Mouse (Mus musculus): ENCODE measurements around the gene Fig4. TPM values are rescaled to one million over a fixed set of nuclear protein-coding genes. Genes with fewer than 3 reads are reported as not detected.

The Fig4 gene
- polyA plus RNA-seq, 1 experiment: 13.7 TPM

DNA sequence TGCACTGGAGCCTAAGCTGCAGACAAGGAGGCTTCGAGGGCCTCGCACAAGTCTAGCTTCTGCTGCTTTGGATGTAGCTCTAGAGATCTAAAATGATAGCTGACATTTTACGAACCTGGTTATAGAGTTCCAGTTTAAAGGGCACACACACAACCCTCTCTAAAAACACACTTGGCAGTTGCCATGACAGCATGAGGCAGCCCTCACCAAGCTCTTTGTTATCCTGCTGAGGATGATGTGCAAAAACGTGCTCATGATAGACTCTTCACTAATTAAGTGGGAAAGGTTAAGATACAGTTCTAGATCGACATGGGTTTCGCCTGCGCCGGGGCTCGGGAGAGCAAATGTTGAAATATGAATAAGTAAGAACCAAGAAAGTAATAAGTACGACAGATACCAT, 84.2 kb downstream of the Fig4 start:
- no peak for DNase-seq (ENCODE audit: low read depth)

- DNase-seq (ENCODE audit: low read depth): no peak
Observed at GRCm38 (mm10) chr10:41214083-41214482, 89.0 kb downstream of the Fig4 start.

DNA sequence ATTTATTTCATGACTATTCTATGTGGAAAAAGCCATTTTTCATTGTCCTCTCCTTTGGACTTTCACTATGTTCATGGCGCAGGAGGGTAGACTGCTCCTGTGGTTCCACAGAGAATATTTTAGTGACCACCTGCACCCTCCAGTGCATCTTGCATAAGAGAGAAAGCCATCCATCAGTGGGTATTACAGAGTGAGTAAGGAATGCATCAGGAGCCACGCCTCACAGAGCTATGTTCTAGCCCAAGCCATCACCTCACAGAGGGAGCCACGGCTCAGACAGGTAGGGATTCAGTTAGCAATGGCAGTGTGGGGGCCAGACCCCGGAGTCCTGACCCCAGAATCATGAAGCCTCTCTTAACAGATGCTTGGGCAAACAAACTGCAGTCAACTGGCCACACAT, 93.5 kb downstream of the Fig4 start:
- DNase-seq (ENCODE audit: low read depth): no peak

DNA sequence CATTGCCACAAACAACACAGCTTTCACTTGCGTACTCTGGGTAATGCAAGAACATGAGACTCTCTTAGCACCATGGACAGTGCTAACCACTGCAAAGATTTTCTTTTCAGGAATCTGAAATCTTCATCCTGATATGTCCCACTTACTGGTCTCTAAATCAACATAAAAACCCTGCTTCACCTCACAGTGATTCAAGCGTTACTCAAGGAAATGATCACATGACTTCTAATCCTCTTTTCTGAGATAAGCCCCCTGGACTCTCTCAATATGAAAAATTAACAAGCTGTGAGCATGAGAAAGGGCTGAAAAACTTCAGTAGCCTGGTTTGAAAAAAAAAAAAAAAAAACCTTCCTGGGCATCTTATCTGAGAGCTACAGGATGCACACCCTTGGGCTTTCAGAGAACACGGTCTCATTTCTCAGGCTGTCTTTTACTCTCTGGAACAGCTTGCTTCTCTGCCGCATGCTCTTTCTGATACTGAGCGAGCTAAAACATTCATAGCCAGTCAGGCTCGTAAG, 94.1 kb downstream of the Fig4 start:
- no peak for DNase-seq (ENCODE audit: low read depth)

DNA sequence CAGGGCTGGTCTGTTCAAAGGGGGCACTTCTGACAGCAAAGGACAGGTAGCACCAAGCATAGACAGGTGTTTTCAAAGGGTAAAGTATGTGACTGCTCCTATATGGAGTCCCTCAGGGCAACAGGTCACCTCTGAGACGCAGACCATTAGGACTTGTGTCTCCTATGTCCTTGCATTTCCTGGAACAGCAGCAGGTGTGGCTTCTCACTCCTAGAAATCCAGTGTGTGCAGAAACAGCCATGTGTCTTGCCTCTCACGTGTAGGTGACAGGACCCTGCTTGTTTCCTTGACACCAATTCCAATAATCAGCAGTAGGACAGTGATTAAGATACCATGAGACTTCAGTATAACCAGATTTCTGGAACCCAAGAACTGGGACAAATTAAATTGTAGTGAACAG, 97.4 kb downstream of the Fig4 start:
- DNase-seq (ENCODE audit: low read depth): no peak

DNA sequence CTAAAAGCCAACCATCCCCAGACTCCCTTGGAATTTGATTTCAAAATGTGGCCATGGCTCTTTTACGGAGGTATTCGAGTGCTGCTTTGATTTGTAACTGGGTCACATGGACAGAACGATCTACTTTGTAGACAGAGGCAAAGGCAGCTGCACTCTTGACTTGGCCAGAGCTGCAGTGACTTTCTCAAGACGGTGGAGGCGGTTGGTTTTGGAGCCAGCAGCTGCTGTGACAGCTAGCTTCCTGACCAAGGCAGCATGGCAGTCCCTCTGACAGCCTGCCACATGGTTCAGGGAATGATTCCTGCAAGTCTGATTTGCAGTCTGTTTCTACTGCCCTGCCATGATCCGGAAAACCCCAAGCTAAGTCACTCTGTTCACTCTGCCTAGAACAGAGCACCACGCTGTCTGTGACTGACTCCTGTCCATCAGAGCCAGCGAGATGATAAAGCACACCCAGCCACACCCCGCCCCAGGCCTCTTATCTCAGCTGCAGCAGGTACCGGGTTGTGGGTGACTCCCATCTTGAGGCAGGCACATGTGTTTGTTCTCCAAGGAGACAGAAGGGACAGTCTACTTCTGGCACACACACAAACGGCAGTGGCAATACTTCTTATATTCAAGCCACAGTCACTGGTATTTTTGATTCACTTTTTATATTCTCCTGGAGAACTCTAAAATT, 98.3 kb downstream of the Fig4 start:
- DNase-seq (ENCODE audit: low read depth): no peak

- no peak for DNase-seq (ENCODE audit: low read depth)
Observed at GRCm38 (mm10) chr10:41204191-41204590, 98.9 kb downstream of the Fig4 start.

DNA sequence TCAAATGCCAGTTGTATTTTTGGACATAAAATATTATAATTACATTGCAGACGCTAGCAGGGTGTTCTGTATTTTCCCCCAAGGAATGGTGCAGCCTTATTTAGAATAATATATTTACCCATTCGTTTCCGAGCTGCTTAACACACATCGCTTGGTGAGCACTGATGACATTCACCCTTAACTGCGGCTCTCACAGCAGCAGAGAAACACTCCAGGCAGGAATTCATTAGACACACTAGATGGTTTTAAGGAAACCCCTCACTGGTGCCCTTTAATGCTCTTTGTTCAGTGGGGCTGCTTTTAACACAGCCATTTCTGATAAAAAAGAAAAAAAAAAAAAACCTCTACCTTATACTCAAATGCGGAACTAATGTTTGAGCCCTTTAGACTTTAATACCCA, 104.3 kb downstream of the Fig4 start:
- no peak for DNase-seq (ENCODE audit: low read depth)

GRCm38 (mm10) chr10:41197788-41198187, 105.3 kb downstream of the Fig4 start:
- DNase-seq (ENCODE audit: low read depth): no peak

DNA sequence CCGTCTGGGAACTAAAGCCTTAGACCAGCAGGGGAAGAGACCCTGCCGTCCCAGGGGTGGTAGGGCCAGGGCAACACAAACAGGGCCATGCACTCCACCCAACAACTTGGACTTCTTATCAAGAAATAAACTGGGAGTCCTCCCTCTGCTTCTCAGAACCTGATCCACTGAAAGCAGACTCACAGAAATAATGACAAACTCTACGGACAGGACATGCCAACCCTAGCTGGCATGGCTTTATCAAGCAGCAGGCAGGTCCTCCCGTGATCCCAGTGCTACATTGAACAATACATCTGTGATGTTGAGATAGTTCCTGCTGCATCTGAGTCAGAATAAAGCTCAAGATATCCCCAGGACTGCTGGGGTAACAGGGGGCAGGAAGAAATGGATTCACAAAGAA, 106.8 kb downstream of the Fig4 start:
- no peak for DNase-seq (ENCODE audit: low read depth)

GRCm38 (mm10) chr10:41189392-41189791, 113.7 kb downstream of the Fig4 start:
- no peak for DNase-seq (ENCODE audit: low read depth)

GRCm38 (mm10) chr10:41183975-41184374, 119.1 kb downstream of the Fig4 start:
- DNase-seq (ENCODE audit: low read depth): no peak

DNA sequence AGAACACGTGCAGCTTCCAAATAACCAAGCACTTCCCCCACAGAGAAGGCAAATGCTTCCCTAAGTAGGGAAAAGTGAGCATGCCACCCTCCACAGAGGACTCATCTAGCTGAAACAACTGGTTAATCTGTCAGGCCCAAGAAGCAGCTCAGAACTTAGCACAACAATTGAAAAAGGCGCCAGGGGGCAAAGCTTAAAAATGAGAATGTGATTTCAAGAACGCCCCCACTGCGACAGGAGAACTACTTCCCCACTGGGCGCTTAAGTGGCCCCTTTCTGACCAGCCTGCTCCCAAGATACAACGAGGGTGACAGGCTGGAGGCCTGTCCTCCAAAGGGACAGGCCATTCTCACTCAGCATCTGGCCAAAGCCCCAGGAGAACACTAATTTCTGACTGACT, 120.4 kb downstream of the Fig4 start:
- no peak for DNase-seq (ENCODE audit: low read depth)

GRCm38 (mm10) chr10:41166141-41166540, 136.9 kb downstream of the Fig4 start:
- DNase-seq (ENCODE audit: low read depth): no peak

DNA sequence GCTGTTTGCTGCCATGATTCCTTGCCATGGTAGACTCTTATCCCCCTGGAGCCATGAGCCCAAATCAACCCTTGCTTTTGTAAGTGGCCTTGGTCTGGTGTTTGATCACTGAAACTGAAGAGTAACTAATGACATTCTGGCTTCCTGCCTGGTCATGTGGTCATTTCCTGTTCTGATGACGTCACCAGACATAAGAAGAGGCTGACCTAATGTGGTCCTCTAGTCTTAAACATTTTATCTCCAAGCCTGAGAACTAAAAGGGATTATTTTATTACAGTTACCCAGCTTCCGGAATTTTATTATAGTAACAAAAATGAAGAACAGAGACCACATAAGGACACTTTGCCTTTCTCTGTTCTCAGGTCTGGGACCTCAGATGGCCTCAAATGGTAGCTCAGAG, 140.0 kb downstream of the Fig4 start:
- DNase-seq (ENCODE audit: low read depth): no peak

- DNase-seq (ENCODE audit: low read depth): no peak
Observed at GRCm38 (mm10) chr10:41157296-41157695, 145.8 kb downstream of the Fig4 start.

DNA sequence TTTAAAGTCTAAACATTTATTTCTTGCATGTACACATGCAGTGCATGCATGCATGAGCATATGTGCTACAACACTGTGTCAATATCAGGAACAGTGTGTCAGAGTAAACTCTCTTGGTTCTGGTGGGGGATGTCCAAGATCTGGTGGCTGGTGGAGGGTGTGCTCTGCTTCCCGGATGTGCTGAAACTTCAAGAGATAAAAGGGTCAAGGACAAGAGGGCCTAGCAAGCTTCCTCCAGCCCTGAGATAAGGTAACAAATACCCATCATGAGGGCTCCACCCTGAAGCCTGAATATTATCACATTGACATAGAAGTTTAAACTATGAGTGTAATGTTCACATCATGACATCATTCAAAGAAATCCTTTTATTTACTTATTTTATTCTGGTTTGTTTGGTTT, 146.4 kb downstream of the Fig4 start:
- DNase-seq (ENCODE audit: low read depth): no peak

- DNase-seq (ENCODE audit: low read depth): no peak
Observed at GRCm38 (mm10) chr10:41153229-41153750, 149.8 kb downstream of the Fig4 start.

- DNase-seq (ENCODE audit: low read depth): no peak
Observed at GRCm38 (mm10) chr10:41151901-41152300, 151.2 kb downstream of the Fig4 start.

DNA sequence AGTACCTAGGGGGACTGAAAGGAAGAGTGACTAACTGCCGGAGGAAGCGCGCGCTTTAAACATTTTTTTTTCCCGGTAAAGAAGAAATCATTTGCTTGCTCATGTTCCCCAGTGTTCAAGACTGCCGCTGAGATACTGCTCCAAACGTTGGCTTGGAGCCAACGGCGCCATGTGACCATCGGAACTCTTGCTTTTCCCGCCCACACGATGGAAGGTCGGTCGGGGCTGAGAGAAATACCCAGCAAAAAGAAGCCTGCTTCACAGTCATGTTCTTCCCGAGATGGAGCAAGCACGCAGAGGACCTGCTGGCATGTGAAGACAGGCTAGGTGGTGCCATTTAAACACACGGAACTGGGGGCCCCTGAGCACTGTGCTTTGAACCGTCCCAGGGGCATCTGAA, 151.6 kb downstream of the Fig4 start:
- peak; percentile 2 for DNase-seq (ENCODE audit: low read depth)

DNA sequence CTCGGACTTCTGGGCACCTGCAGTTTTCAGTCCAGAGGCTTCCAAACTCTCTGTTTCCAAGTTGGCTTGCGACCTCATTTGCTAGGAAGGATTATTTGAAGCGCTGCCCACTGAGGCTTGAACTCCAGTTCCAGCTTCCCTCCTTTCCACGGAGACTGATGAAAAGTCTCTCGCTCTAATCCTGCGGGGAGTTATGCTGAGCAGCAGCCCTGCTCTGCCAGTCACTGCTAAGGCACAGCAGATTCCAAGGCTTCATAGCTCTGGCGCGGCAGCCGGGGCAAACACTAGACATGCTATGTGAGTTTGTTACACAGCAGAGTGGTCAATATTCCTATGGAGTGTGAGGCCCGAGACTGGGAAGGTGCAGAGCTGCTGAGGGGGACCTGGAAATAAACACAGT, 152.0 kb downstream of the Fig4 start:
- no peak for DNase-seq (ENCODE audit: low read depth)

- DNase-seq (ENCODE audit: low read depth): no peak
Observed at GRCm38 (mm10) chr10:41150496-41150895, 152.6 kb downstream of the Fig4 start.

GRCm38 (mm10) chr10:41149307-41149706, 153.8 kb downstream of the Fig4 start:
- no peak for DNase-seq (ENCODE audit: low read depth)

DNA sequence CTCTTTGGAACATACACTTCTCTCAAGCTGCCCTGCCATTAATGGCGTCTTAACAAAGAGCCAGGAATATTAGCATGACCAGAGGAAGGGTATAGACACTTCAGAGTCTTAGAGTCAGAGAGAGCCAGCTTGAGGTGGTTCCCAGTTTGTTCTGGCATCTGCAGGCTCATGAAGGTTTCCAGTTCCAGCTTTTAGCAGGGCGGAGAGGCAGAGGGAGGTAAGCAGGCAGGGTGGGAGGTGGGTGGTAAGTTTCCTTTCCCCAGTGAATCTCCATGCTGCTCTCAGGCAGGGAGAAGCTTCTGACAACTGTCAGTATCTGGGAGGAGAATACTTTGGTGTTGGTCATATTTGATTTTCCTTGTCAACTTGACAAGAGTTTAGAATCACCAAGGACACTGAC, 156.9 kb downstream of the Fig4 start:
- DNase-seq (ENCODE audit: low read depth): no peak

All from gonadal fat pad, adult 2 months (tissue).